18 mouse cellular contexts compared by ENCODE assay signal in genomic region chr14:75314484-75314883, GRCm38 (mm10).
"Had no signal": no experiment of that assay in that cellular context is flagged by ENCODE, and none has a peak within 500 bp of the region (broad histone marks: within the 10 kb centered on the region; RNA-seq: fewer than 3 reads in every experiment).

No protein-coding gene starts in this region.

- H3K4me1 ChIP-seq: kidney, embryonic 15.5 days had no signal

- H3K27ac ChIP-seq: kidney, embryonic 15.5 days; left cerebral cortex, adult 2 months; liver, embryonic 13.5 days; stomach, postnatal 0 days had no signal

- H3K9me3 ChIP-seq: kidney, embryonic 15.5 days; liver, embryonic 13.5 days had no signal

- H3K9ac ChIP-seq: kidney, embryonic 15.5 days; liver, embryonic 13.5 days had no signal

- DNase-seq: kidney, postnatal 10 days; kidney, postnatal 36 days; layer of hippocampus, postnatal 36 days; liver, embryonic 13.5 days; lung, adult 2 months; lung, postnatal 14 days; lung, postnatal 4 days; midbrain, embryonic 14.5 days; right cerebral cortex, adult 18-20 months; right cerebral cortex, postnatal 14 days; right cerebral cortex, postnatal 4 days; thymus, adult 2 months; thymus, postnatal 14 days; thymus, postnatal 4 days had no signal

- H3K27me3 ChIP-seq: kidney, embryonic 15.5 days; liver, embryonic 13.5 days had no signal

- H3K4me3 ChIP-seq: kidney, embryonic 15.5 days; left cerebral cortex, adult 2 months; liver, embryonic 13.5 days had no signal

- H3K4me2 ChIP-seq: kidney, embryonic 15.5 days; liver, embryonic 13.5 days; midbrain, embryonic 11.5 days had no signal
